Mouse (Mus musculus): ENCODE measurements around the gene Fstl1. TPM values are rescaled to one million over a fixed set of nuclear protein-coding genes. Genes with fewer than 3 reads are reported as not detected.
A peak's percentile ranks its signal among the peaks of the same experiment; 100 is the strongest.

The Fstl1 gene
- polyA plus RNA-seq, 1 experiment from 2014 or later: 468 TPM

- Histone ChIP-seq H3K4me3 (no peak overlapping the region), H3K4me1 (replicated peaks) (peaks cover 25% of the 10 kb centered on the region), H3K9ac (no peak overlapping the region), H3K36me3 (no peaks in the 10 kb centered on the region), H3K4me2 (no peak overlapping the region), H3K27ac (no peak overlapping the region), H3K9me3 (replicated peaks) (no peaks in the 10 kb centered on the region), H3K27me3 (no peaks in the 10 kb centered on the region)
- ATAC-seq (replicated peaks; ENCODE audit: insufficient number of reproducible peaks, insufficient read depth, low FRiP score, low read depth): no peak
- WGBS: 61% methylated on average over 8 of the region's 8 CpGs
Measured at GRCm38 (mm10) chr16:37855583-37855982, 78.9 kb downstream of the Fstl1 start.

GRCm38 (mm10) chr16:37856327-37856726 lies 79.7 kb downstream of the Fstl1 start:
- H3K27me3 ChIP-seq: no peaks in the 10 kb centered on the region
- no peak overlapping the region for H3K27ac ChIP-seq
- no peak overlapping the region for H3K4me2 ChIP-seq
- peaks cover 25% of the 10 kb centered on the region for H3K4me1 ChIP-seq (replicated peaks)
- no peaks in the 10 kb centered on the region for H3K9me3 ChIP-seq (replicated peaks)
- no peak overlapping the region for H3K4me3 ChIP-seq
- no peak overlapping the region for H3K9ac ChIP-seq
- 58% methylated on average over 3 of the region's 3 CpGs for WGBS
- ATAC-seq (replicated peaks; ENCODE audit: insufficient number of reproducible peaks, insufficient read depth, low FRiP score, low read depth): no peak
- H3K36me3 ChIP-seq: no peaks in the 10 kb centered on the region

- H3K4me3 ChIP-seq: no peak overlapping the region
- H3K27ac ChIP-seq: no peak overlapping the region
- H3K4me2 ChIP-seq: no peak overlapping the region
- WGBS: 86% methylated on average over 8 of the region's 8 CpGs
- H3K27me3 ChIP-seq: no peaks in the 10 kb centered on the region
- no peak overlapping the region for H3K9ac ChIP-seq
- H3K9me3 ChIP-seq (replicated peaks): no peaks in the 10 kb centered on the region
- peaks cover 25% of the 10 kb centered on the region for H3K4me1 ChIP-seq (replicated peaks)
- no peaks in the 10 kb centered on the region for H3K36me3 ChIP-seq
- no peak for ATAC-seq (replicated peaks; ENCODE audit: insufficient number of reproducible peaks, insufficient read depth, low FRiP score, low read depth)
Measured at GRCm38 (mm10) chr16:37857495-37857894, 80.8 kb downstream of the Fstl1 start.

- no peak for ATAC-seq (replicated peaks; ENCODE audit: insufficient number of reproducible peaks, insufficient read depth, low FRiP score, low read depth)
- 64% methylated on average over 7 of the region's 7 CpGs for WGBS
- H3K9me3 ChIP-seq (replicated peaks): no peaks in the 10 kb centered on the region
- no peak overlapping the region for H3K4me2 ChIP-seq
- no peaks in the 10 kb centered on the region for H3K36me3 ChIP-seq
- H3K27ac ChIP-seq: no peak overlapping the region
- peaks cover 10% of the 10 kb centered on the region for H3K4me1 ChIP-seq (replicated peaks)
- no peak overlapping the region for H3K9ac ChIP-seq
- no peaks in the 10 kb centered on the region for H3K27me3 ChIP-seq
- H3K4me3 ChIP-seq: no peak overlapping the region
Measured at GRCm38 (mm10) chr16:37860213-37860612, 83.5 kb downstream of the Fstl1 start.

- ATAC-seq (replicated peaks; ENCODE audit: insufficient number of reproducible peaks, insufficient read depth, low FRiP score, low read depth): peak; percentile 67
- H3K36me3 ChIP-seq: no peaks in the 10 kb centered on the region
- H3K27me3 ChIP-seq: no peaks in the 10 kb centered on the region
- no peak within 1 kb of the TSS for H3K4me2 ChIP-seq
- WGBS: 47% methylated on average over 7 of the region's 7 CpGs
- H3K4me1 ChIP-seq (replicated peaks): peaks cover 10% of the 10 kb centered on the region
- H3K4me3 ChIP-seq: no peak within 1 kb of the TSS
- no peak within 1 kb of the TSS for H3K9ac ChIP-seq
- no peaks in the 10 kb centered on the region for H3K9me3 ChIP-seq (replicated peaks)
- H3K27ac ChIP-seq: no peak within 1 kb of the TSS
Measured at GRCm38 (mm10) chr16:37861029-37861428, 84.4 kb downstream of the Fstl1 start, which contains the start of gene Gm36028. Gene Gm36028, minus strand, starts transcription at chr16:37861146.

DNA sequence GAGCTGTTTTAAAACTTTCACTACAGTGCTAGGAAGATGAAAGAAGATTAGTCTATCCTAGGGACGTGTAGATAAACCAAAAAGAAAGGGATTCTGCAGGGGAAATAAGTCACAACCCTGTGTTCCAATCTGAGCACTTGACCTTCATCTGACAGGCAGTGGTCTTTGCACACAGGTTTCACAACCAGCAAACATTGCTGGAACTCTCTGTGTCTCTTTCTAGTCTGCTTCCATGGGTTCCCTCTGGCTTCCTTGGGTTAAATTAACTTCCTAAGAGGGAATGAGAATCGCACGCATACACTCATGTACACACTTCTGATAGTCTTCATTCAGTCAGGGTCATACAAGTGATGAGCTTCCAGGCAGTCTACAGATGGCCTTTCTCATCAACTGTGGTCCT lies 87.2 kb downstream of the Fstl1 start:
- Histone ChIP-seq H3K9me3 (replicated peaks) (no peaks in the 10 kb centered on the region), H3K27me3 (no peaks in the 10 kb centered on the region), H3K27ac (no peak overlapping the region), H3K4me1 (replicated peaks) (peaks cover 10% of the 10 kb centered on the region), H3K9ac (no peak overlapping the region), H3K36me3 (no peaks in the 10 kb centered on the region), H3K4me2 (no peak overlapping the region), H3K4me3 (no peak overlapping the region)
- 69% methylated on average over 3 of the region's 3 CpGs for WGBS
- ATAC-seq (replicated peaks; ENCODE audit: insufficient number of reproducible peaks, insufficient read depth, low FRiP score, low read depth): no peak

DNA sequence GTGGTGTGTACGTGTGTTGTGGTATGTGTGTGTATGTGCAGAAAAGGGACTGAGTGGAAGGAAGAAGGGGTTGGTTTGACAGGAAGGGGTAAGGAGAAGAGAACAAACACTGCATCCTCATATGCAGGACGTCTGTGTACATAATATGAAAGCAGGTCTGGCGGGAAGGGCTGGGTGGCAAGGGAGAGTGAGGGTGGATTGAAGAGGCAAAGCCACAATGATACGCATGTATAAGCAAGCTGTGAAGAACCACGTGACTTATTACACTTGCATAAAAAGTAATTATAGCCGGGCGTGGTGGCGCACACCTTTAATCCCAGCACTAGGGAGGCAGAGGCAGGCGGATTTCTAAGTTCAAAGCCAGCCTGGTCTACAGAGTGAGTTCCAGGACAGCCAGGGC lies 89.2 kb downstream of the Fstl1 start:
- no peaks in the 10 kb centered on the region for H3K27me3 ChIP-seq
- no peaks in the 10 kb centered on the region for H3K9me3 ChIP-seq (replicated peaks)
- no peak overlapping the region for H3K9ac ChIP-seq
- H3K4me3 ChIP-seq: no peak overlapping the region
- H3K4me1 ChIP-seq (replicated peaks): peaks cover 11% of the 10 kb centered on the region
- 80% methylated on average over 9 of the region's 9 CpGs for WGBS
- no peak for ATAC-seq (replicated peaks; ENCODE audit: insufficient number of reproducible peaks, insufficient read depth, low FRiP score, low read depth)
- no peak overlapping the region for H3K27ac ChIP-seq
- no peak overlapping the region for H3K4me2 ChIP-seq
- no peaks in the 10 kb centered on the region for H3K36me3 ChIP-seq

DNA sequence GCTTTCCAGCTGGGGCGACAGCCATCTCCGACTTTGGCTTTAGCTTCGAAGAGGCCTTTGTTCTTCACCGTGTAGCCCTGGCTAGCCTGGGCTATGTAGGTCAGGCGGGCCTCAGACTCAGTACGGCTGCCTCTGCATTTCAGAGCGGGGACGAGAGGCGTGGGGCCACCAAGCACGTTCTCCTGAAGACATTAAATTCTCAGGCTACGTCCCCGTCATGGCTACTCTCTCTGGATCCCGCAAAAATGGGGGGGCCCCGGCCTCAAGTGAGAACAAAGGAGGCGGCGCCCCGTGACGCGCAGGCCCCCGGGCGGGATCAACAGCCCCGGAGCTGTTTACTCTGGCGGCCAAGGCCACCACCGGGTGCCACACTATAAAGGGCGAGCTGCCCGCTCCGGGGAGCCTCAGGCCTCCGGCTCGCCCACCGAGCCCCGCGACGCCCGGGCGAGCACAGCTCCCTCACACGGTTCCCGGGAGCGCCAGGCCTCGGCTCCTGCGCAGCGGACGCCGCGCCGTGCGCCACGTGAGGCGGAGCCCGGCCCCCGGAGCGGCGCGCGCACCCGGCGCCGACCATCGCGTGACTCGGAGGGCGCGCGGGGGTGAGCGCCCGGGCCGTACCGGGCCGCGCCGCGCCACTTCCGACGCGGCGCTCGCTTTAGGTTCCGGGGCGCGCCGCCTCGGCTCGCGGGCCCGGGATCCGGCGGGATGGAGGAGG lies 91.3 kb downstream of the Fstl1 start, which contains the start of gene Lrrc58:
Gene Lrrc58, plus strand, starts transcription at position 599 of the 715 bp plus-strand sequence.
- Histone ChIP-seq H3K9me3 (replicated peaks) (no peaks in the 10 kb centered on the region), H3K9ac (peak within 1 kb of the TSS; percentile 92), H3K4me2 (peak within 1 kb of the TSS; percentile 88), H3K27ac (peak within 1 kb of the TSS; percentile 99), H3K36me3 (no peaks in the 10 kb centered on the region; the same call in 1 of the 2 replicates), H3K4me3 (peak within 1 kb of the TSS; percentile 97), H3K4me1 (replicated peaks) (peaks cover 25% of the 10 kb centered on the region), H3K27me3 (no peaks in the 10 kb centered on the region)
- peak; percentile 94 for ATAC-seq (replicated peaks; ENCODE audit: insufficient number of reproducible peaks, insufficient read depth, low FRiP score, low read depth)
- 1% methylated on average over 86 of the region's 86 CpGs for WGBS

DNA sequence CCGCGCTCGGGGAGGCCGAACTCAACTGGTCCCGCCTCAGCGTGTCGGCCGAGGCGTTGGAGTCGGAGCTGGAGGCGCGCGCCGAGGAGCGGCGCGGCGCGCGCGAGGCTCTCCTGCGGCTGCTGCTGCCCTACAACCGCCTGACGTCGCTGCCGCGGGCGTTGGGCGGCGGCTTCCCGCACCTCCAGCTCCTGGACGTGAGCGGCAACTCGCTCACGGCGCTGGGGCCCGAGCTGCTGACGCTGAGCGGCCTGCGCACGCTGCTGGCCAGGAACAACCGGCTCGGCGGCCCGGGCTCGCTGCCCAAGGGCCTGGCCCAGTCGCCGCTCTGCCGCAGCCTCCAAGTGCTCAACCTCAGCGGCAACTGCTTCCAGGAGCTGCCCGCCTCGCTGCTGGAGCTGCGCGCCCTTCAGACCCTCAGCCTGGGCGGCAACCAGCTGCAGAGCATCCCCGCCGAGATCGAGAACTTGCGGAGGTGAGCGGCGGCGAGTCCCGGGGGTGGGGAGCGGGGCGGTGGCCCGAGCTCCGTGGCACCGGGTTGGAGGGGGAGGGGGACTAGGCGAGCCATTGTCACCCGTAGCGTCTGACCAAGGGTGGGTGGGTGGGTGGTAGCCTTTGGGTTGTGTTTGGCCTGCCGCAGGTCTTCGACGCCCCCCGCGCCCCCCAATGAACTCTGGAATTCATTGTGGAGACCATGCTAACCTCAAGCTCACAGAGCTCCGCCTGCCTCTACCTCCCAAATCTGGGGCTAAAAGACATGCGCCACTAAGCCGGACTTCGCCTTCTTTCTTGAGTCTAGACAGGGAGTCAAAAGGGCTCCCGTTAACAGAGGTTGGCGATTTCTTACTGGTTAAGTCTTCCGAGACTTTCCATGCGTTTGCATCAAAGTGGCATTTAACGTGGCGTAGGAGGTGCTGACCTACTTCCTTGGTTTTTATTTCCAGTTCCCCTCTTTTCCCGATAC lies 92.1 kb downstream of the Fstl1 start:
- Histone ChIP-seq H3K4me2 (peak overlapping the region; percentile 88), H3K27me3 (no peaks in the 10 kb centered on the region), H3K9me3 (replicated peaks) (no peaks in the 10 kb centered on the region), H3K9ac (peak overlapping the region; percentile 92), H3K36me3 (no peaks in the 10 kb centered on the region; the same call in 1 of the 2 replicates), H3K27ac (peak overlapping the region; percentile 99), H3K4me1 (replicated peaks) (peaks cover 25% of the 10 kb centered on the region), H3K4me3 (peak overlapping the region; percentile 97)
- under 1% methylated on average over 87 of the region's 87 CpGs for WGBS
- ATAC-seq (replicated peaks; ENCODE audit: insufficient number of reproducible peaks, insufficient read depth, low FRiP score, low read depth): peak; percentile 74

GRCm38 (mm10) chr16:37869470-37870231 lies 93.0 kb downstream of the Fstl1 start:
- Histone ChIP-seq H3K4me1 (replicated peaks) (peaks cover 26% of the 10 kb centered on the region), H3K4me2 (peak overlapping the region; percentile 88), H3K9me3 (replicated peaks) (no peaks in the 10 kb centered on the region), H3K36me3 (no peaks in the 10 kb centered on the region; the same call in 1 of the 2 replicates), H3K9ac (peak overlapping the region; percentile 92), H3K27me3 (no peaks in the 10 kb centered on the region), H3K4me3 (peak overlapping the region; percentile 97), H3K27ac (peak overlapping the region; percentile 99)
- 19% methylated on average over 4 of the region's 4 CpGs for WGBS
- no peak for ATAC-seq (replicated peaks; ENCODE audit: insufficient number of reproducible peaks, insufficient read depth, low FRiP score, low read depth)

All from heart, embryonic 15.5 days (tissue).